Mouse (Mus musculus): ENCODE measurements at regions not wholly inside any gene's neighbourhood (a gene's known extent, or its start where the extent isn't known, plus 50 kb on each side); places are given as distances from the start of the nearest gene placed in this dataset.
"Not testable (repeated sequence)": the region's sequence is repeated elsewhere in the genome, so short reads cannot be mapped to it uniquely, and the experiment has no call there.

DNA sequence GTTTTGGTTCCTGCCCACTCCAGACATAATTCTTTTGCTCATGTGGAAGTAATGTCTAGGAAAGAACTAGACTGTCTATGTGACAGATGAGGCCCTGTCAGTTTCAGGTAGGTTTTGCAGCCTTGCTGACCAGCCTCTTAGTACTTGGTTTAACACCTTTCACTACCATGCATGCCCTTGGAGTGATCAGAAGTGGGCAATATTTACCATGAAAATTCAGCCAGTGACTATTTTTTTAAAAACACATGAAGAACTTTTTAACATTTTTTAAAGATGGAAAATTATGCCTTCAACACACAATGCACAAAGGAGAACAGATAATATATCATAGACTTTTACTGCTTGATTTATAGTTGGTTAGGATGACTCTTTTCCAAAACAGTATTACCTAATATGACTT, 58.1 kb downstream of the Cox7c start:
- ChIA-PET CTCF (no interaction called here), POLR2A (no interaction called here)

DNA sequence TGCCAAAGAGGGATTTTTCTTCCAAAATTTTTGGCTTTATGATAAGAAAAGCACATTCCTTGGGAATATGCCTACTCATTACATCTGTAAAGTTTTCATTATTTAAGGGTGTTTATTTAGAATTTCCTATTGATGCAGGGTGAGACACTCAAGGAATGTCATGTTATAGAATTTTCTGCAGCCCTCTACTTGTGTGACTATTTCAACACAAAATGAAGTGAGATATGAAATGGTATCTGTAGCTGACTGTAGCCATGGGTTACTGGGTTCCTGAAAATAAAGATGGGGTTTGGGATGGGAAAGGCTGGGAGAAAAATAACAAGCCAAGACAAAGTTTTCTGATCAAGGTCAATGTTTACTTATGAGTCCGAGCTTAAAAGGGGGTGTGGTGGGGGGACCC, 64.6 kb downstream of the Cox7c start:
- POLR2A ChIA-PET, result no interaction called here
- CTCF ChIA-PET, result no interaction called here

DNA sequence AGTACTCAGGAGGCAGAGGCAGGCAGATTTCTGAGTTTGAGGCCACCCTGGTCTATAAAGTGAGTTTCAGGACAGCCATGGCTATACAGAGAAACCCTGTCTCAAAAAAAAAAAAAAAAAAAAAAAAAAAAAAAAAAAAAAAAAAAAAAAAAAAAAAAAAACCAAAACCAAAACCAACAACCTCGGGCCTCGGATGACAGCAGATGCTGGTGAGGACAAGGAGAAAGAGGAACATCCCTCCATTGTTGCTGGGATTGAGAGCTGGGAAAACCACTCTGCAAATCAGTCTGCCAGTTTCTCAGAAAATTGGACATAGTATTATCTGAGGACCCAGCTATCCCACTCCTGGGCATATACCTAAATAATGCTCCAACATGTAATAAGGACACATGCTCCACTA, 82.7 kb downstream of the Cox7c start:
- CTCF ChIA-PET, POLR2A ChIA-PET: not testable (repeated sequence)

DNA sequence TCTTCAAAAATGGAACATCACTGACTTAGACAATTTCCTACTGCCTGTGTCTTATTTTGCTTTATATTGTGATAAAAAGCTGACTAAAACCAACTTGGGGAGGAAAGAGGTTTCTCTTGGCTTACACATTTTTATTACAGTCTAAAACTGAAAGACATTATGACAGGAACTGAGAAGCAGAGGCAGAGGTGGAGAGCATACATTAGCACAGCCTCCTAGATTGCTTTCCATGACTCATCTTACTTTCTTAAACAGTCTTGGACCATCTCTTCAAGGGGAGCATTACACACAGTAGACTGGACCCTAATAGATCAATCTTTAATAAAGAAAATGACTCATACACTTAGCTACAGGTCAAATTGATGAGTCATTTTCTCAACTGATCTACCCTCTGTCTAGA, 91.4 kb downstream of the Cox7c start:
- ChIA-PET CTCF (no interaction called here), POLR2A (no interaction called here)

DNA sequence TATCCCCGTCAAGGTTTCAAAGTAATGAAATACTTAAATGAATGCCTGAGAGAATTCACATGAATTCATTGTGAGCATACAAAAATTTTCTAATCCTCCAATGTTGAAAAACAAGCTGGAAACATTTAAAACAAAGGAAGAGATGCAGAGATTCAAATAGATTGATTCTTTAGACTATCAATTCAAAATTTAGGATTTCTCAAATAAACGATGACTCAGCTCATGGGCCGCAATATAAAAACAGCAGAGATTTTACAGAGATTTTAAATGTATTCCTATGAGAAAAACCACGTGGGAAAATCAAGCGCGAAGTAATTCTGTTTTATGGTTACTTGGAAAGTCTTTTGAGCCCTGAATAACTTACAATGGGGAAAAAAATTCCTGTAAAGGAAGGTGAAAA, 93.8 kb downstream of the Cox7c start:
- ChIA-PET POLR2A (interaction anchor here in 1 of 4 experiments (0.6 kb wide), 1 partner anchor 159 kb away, joined by 4 read pairs; no protein-coding TSS in a partner anchor), CTCF (no interaction called here)

DNA sequence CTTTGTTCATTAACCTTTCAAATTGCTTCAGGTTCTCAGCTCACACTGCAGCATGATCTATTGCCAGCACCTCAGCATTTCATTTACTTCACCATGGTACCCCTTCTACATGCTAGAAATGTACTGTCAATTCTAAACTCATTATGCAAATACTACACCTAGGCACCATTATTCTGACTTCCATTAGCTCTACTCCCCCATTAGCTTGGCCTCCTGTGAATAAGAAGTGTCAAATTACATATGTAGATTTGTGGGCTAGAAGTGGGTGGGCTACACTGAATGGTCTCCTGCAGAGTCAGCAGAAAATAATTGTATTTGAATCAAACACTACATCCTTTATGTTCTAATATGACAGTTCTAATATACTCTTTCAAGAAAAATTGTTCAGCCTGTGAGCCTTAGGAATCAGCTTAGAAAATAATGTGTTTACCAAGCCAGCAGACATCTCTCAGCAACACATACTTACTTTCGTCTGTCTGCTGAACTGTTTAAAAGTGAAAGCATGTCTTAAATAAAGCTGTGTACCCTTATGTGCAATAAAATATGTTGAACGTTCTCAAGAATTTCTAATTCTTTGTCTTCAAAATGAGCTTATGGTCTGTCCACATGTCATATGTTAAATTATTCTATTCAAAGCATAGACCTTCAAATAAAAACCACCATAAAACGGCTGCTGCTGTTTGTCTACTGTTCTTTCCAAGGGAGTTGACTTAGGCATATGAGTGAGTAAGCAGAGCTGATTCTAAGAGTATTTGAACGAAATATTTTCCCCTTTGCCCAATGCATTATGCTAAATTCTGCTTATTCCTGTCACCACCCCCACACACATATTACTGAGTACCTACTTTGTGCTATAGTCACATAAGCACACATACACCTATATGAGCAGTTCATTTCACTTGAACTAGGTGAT, 119.6 kb downstream of the Cox7c start:
- CTCF ChIA-PET, result interaction anchor here in 1 of 4 experiments (0.6 kb wide), 1 partner anchor 134 kb away, joined by 3 read pairs; no protein-coding TSS in a partner anchor
- POLR2A ChIA-PET, result no interaction called here

DNA sequence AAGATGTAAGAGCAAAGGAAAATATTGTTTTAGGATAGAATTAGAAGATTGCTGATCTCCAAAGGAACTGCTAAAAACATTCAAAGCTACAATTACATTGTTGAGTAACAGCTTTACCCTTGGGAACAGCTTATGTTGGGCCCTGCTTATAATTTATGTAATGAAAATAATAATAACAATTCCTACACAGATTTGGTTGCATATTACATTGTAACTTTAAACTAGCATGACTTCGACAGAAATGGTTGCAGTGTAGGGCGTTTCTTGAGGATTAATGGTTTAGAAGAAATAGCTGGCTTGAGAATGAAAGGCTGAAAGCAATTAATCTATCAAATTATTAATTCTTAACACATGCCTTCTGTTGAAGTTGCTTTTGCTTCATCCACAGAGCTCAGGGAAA, 120.4 kb downstream of the Cox7c start:
- CTCF ChIA-PET, result no interaction called here
- POLR2A ChIA-PET, result no interaction called here

DNA sequence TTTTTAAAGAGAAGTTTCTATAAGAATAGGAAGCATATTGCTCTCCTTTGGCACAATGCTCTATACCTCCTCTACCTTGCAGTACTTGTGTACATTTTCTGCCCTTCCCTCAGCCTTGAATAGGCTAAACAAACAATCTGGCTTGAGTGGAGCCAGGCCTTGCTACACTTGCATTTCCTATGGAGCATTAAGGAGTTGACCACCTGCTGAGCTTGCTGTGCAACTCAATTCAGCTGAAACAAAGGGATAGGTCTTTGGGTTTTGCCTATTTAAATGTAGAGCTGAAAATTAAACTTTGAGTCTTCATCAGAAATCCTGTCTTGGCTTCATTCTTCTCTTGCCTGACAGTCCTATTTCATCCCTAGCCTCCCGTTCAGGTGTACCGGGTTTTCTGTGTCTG, 124.0 kb downstream of the Cox7c start:
- ChIA-PET POLR2A (no interaction called here), CTCF (no interaction called here)

DNA sequence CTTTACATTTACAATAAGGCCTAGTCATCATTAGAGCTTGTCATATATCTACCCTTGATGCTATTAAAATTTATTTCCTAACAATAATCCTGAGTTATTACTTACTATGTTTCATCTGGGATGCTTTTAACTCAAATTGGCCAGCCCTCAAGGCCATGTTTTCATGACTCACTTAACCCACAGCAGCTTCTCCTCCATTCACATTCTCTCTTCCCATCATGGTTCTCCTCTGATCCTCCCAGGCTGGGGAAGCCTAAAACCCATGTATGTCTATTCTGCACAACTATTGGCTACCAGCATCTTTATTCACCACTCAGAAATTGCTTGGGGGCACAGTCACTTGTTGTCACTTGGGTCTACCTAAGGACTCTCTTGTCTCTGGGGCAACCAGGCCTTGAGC, 144.9 kb downstream of the Cox7c start:
- CTCF ChIA-PET, result no interaction called here

DNA sequence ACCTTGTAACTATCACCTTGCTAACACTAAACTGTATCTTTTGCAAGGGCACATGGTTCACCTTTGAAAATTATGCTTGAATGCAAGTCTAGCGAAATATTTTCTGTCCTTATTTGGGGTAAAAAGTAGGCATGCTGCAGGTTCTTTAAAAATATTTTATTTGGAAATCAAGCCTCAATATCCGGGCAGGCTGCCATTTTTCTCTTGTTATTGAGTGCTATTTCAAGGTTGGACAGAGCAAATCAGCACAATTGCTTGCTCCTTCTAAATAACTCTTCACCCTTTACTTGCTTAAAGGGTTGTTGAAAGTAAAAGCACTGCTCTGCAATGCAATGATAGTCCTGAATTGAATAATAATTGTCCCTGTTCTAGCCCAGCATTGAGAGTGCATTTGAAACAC, 149.0 kb downstream of the Cox7c start:
- ChIA-PET POLR2A (no interaction called here), CTCF (no interaction called here)

More for the DNA sequence above, 144.9 kb downstream of the Cox7c start:
- POLR2A ChIA-PET, result no interaction called here

DNA sequence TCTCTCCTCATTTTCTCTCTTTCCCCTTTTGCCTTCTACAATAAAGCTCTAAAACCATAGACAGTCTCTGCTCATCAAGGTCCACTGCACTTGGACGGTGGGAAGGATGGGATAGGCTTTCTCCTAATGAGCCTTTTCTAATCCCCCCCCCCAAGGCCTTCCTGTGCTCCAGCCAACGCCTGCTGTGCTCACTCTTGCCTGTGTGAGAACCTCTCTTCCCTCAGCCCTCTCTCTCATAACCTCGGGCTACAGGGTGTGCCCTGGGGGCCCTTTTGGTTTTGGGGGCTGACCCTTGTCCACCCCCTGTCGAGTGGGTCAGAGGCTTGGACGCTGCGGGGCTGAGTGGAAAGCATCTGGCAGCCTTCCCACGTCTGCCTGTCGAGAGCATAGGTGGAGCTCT, 151.6 kb downstream of the Cox7c start:
- POLR2A ChIA-PET, result no interaction called here
- CTCF ChIA-PET, result no interaction called here

DNA sequence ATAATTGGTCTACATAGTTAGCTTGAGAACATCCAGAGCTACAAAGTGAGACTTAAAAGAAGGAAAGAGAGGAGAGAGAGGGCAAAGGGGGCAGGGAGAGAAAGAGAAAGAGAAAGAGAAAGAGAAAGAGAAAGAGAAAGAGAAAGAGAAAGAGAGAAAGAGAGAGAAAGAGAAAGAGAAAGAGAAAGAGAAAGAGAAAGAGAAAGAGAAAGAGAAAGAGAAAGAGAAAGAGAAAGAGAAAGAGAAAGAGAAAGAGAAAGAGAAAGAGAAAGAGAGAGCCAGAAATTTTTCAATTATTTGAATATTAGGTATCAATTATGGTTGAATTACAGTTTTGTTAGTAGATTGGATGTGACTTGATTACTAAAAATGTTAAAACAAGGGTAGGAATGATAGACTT, 156.9 kb downstream of the Cox7c start:
- POLR2A ChIA-PET, CTCF ChIA-PET: not testable (repeated sequence)

DNA sequence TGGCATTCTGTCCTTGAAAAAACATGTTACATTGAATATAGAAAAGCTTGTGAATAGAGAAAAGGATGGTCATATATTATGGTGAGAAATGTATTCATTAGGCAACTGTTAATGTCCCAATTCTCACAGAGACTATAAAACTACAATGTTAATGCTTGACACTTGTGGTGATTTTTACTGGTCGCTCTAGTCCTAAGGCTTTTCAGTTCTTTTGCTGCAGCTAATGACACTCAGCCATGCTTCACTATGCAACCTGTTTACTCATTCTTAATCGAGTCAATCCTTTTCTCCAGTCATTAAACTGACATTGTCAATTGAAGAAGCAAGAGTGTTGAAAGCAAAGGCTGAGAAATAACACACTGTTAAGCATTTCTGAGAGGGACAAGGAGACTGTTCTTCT, 163.9 kb downstream of the Cox7c start:
- CTCF ChIA-PET, result no interaction called here
- POLR2A ChIA-PET, result no interaction called here

DNA sequence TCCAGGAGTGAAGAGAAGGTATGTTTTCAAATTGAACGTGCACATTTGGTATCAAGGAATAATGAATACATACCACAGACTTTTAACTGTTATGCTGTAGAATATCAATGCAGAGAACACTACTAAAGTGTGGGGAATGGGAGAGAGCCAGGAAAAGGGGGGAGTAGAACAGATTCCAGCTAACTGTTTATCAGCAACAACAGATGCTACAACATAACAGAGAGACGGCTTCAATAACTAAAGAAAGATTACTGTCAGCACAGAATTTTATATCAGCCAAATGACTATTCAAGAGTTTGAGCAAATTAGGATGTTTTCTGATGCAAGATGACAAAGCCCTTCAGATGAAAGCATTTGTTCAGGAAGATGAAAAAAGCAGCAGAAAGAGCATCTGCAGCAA, 183.0 kb downstream of the Cox7c start:
- ChIA-PET CTCF (no interaction called here), POLR2A (no interaction called here)

DNA sequence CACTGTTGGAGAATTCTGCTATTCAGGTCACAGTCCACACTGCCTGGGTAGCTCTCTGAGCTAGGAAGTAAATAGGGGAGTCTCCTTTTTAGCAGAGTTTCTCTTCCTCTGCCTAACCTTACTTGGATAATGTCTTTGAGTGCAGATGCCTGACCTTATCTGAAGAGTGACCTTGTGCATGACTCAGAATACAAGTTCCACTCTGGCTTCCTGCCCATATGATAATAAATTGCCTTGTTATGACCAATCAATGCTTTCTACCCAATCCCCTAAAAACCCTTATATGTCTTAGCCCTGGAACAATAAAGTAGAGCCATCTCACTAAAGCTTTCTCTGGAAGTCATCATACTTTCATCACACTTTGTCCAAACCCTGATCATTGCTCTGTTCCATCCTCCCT, 198.4 kb downstream of the Cox7c start:
- CTCF ChIA-PET, result no interaction called here
- POLR2A ChIA-PET, result no interaction called here

DNA sequence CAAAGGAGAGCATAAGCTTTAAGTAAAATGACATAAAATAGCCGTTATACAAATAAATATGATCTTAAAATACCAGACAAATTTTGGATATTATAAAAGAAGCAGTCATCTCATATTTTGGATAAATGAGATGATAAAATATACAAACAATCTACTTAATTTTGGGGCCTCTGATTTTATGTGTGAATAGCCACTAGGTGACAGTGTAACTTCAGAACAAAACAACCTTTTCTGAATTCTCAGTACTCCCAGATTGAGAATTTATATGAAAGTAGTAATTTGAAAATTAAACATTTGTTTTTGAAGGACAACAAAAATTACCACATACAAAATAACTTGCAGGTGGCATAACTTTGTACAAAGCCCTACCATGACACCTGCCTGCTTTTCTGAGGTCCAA, 216.8 kb downstream of the Cox7c start:
- POLR2A ChIA-PET, result no interaction called here

More for the DNA sequence above, 216.8 kb downstream of the Cox7c start:
- CTCF ChIA-PET, result no interaction called here

Data from embryonic stem cell, embryonic (primary cell).